Mouse (Mus musculus): ENCODE data around the gene Jakmip3.
A peak's percentile ranks its signal among the peaks of the same experiment; 100 is the strongest.

Gene Jakmip3

DNA sequence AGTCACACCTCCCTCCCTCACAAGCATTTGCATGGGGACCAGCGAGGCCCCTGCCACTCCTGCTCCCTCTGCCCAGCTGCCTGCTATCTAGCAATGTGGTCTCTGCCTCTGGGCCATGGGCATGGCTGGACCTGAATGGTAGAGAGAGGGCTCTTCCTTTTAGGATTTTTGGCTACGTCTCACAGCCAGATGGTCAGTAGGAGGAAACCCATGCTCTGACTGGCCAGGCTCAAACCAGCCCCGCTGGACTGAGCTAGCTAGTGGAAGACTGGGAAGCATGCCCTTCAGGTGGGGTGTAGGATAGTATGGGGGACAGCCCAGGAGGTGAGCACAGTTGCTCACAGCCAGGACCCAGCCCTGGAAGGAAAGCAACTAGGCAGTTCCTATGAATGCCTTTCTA, 161.3 kb downstream of the Jakmip3 start:
- peak; percentile 93 for DNase-seq

DNA sequence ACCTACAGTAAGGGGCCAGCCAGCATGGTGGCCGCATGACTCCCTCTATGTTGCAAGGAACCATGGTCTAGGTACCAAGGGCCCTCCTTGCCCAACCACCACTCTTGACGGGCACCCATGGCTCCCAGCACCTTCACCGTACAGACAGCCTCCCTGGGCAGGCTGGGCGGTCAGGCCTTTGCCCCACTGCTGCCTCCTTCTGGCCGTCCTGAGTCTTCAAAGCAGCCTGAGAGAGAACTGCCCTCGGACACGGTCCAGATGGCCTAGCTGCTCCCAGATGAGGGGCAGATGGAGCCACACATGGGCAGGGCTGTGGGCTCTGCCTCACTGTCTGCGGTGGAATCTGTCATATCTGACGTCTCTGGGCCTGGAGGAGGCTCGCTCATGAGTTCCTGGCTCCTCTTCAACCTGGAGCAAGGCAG, 163.4 kb downstream of the Jakmip3 start:
- peak; percentile 70 for DNase-seq

DNA sequence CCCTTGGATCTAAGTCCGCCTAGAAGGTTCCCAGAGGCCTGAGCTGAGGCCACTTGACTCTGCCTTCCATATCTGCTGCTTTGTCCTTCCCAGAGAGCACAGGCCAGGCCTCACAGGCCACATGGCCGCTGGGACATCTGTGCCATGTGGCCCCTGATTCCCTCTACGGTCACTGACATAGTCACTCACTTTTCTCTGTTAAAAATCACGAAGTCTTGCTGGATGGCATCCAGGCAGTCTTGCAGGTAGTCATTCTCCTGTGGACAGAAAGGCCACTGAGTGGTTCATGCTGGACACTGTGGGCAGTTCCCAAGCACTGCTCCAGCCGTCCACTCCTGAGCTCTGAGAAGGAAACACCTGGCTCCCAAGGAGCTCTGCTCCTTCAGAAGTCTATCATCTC, 164.5 kb downstream of the Jakmip3 start:
- peak; percentile 43 for DNase-seq

DNA sequence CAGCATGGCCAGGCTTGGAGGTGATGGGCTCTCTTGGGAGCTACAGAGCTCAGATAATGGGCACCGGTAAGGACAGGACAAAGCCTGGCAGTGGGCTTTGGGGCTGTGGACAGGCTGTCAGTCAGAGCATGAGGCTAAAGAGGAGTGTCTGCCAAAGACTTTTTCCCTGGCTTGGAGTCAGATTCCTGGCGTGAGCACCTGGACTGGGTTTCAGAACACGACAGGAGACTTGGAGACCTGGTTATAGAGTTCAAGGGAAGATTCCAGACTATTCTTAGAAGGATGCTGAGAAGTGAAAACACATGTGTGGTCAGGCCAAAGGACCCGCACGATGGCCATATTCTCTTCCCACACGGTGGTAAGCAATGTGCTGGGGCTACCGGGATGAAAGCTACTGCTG, 165.2 kb downstream of the Jakmip3 start:
- DNase-seq = peak; percentile 90

DNA sequence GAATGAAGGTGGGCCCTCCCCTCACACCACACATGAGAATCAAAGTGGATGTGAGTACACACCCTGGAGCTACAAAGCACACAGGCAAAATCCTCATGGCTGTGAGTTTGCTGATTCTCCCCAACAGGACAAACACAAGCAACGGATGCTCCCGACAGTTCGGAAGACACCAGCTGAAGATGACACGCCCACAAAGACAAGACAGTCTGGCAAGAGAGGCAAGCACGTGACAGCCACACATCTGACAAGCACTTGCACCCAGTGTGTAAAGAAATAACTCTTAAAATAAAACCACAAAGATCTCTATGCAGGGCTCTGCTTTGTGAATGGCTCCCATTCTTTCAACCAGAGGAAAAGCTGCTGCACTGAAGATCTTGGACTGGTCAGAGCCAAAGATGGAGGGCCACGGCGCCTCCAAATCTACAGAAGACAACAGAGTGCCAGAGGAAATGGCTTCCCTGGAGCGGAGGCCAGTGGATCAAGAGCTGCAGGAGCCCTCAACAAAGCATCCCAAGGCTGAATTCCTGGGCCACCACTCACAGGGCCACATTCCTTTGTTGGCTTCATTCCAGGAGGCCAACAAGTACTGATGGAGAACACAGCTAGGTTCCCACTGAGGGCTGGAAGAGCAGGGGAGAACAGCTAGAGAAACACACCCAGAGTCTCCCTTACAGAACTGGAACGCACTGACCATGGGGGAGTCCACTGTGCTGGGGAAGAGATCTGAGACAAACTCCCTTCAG, 167.5 kb downstream of the Jakmip3 start:
- no peak for DNase-seq

DNA sequence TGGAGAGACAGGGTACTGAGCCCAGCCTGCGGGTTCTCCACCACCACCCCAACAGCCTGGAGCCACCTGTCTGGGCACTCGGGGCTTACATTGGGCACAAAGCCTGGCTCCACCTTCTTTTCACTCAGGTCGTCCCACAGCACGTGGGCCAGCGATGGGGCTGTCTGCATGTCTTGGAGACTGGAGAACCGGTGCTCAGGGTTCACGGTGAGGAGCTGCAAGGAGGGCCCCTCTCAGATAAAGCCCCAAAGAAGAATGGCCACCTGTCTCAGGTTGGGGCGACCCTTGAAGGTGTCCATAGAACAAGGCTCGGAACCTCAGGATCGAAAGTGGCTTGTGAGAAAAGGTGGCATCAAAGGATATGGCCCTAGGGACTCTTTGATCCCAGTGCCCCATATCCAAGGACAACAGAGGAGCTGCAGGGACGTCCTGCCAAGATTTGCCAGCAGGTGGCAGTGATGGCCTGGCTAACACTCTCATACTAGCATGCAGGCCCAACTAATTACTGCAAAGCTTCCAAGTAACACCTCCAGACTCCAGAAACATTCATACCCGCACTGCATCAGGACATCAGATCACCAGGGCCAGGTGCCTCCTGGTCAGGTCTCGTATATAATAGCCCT, 178.7 kb downstream of the Jakmip3 start:
- peak; percentile 83 for DNase-seq

DNA sequence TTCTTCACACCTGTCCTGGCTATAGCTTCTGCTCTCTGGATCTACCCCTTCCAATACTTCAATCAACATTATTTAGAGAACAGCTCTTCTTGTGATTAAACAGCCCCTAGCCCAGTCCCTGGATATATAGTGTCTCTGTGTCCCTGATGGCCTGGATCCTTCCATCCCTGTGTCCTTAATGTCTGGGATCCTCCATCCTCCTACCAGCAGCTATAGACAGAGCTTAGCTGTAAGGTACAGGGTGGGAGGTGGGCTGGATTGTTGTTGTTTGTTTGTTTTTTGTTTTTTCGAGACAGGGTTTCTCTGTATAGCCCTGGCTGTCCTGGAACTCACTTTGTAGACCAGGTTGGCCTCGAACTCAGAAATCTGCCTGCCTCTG, 179.2 kb downstream of the Jakmip3 start:
- DNase-seq = no peak

DNA sequence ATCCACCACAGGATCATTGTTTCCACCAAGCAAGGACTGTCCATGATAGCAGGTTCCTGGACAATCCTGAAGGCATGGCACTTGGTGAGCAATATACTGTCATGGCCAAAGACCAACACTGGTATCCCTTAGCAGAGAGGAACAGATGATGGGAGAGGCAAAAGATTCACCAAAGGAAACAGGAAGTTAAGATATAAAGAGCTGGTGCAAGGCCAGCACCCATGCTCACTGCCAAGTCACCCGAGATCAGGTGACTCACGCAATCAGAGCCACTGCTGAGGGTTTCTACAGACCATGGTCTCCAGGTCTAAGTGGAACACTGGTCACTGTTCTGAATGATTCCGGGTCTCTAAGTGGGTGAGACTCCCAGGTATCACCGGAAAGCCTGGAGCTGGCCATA, 185.4 kb downstream of the Jakmip3 start:
- DNase-seq = no peak

DNA sequence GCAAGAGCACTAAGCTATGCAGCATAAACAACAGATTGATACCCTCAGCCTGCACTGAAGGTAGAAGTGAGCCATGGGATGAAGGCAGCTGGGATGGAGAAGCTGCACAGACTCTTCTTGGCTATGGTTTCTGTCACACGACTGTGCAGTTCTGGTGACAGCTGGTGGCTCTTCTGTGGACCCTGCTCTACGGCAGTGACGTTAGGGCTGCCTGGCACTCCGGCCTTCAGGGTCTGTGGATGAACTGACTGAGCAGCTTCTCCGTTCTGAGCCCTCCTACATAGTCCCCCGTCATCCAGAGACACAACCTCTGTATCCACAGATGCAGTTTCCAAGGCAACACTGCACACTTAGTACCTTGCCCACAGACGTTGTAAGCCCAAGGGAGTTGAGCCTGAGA, 186.0 kb downstream of the Jakmip3 start:
- DNase-seq = no peak

DNA sequence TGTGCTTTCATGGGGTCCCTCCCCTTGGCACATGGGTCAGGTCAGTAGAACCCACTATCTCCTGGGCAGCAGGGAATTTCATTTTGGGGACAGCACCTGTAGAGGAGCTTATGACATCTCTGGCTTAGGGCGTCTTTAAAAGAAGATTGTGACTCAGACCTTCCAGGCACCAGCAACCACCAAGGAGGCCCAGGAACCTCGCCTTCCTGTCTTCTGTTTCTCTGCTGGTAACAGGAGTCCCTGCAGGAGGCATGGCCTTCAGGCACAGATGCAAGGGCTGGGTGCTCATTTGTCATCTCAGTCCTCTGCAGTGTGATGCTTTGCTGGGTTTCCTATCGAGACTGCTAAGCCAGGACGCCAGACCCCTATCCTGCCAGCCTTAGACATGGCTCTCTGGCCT, 188.5 kb downstream of the Jakmip3 start:
- DNase-seq = no peak

DNA sequence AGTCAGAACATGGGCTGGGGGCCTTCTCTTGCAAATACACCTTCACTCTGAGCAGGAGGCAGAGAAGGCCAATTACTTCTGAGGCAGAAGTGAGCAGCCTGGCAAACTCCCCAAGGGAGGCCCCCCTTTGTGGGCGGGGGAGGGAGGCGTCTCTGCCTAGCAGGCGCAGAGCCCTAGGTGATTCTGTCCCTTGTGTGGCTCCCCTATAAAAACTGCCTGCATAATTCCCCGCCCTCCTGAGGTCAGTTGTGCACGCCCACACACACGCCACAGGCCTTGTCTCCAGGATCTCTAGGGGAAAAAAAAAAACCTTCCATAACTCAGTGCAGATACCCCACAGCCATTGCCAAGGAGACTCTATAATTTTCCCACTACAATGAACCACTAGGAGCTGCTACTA, 189.8 kb downstream of the Jakmip3 start:
- DNase-seq = no peak

DNA sequence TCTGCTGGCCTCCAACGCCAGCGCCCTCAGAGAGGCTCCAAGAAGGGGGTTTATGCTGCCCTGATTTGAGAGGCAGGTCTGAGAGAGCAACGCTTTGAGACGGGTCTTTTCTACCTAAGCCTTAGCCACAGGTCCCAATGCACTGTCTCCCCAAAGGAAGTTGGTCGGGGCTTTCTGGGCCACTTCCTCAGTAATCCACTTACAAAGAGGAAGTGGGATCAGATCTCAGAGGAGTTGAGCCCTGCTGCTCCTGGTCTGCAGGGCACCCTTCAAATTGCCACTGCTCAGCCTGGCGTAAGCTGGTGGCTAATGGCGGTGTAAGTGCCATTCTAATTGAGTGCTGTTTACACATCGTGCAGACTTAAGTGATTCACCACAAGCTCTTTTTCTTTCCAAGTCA, 191.0 kb downstream of the Jakmip3 start:
- DNase-seq = no peak

DNA sequence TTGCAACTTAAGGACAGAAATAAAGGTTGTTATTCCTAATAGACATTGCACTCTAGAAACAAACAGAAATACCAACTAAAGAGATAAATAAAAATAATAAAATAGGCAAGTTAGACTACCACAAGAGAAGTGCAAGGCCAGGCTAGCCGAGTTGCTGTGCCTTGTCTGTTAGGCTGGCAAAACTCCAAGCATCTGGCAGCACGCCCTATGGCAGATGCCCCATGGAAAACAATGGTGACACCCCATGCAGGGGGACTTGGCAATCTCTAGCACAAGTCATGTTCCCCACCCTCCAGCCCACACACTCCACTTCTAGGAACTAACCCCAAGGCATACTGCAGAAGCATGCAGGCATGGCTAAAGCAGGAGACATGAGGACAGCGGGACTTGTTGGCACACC, 192.9 kb downstream of the Jakmip3 start:
- DNase-seq = peak; percentile 67

Data from cerebellum, adult 9-11 months (tissue).